Mouse (Mus musculus): ENCODE data around the gene Fgb. TPM values are rescaled to one million over a fixed set of nuclear protein-coding genes. Genes with fewer than 3 reads are reported as not detected.

Fgb gene
- polyA plus RNA-seq, 1 experiment = not detected

- 86% methylated on average over 5 of the region's 5 CpGs for WGBS
- H3K27ac ChIP-seq (ENCODE audit: insufficient read depth, low read length) = no peak overlapping the region
Observed at GRCm38 (mm10) chr3:83052102-83052501, 2.4 kb upstream of the Fgb start.

GRCm38 (mm10) chr3:83050661-83051060, 998 bp upstream of the Fgb start:
- DNase-seq (ENCODE audit: low read depth in 1 of 2, low spot score in 2 of 2) = no peak
- Histone ChIP-seq H3K36me3 (ENCODE audit: control insufficient read depth, insufficient read depth, low read length) (no peaks in the 10 kb centered on the region), H3K27me3 (ENCODE audit: control insufficient read depth, insufficient read depth, low read length) (no peaks in the 10 kb centered on the region), H3K4me3 (ENCODE audit: extremely low read depth, insufficient read depth, insufficient read length) (no peak overlapping the region), H3K4me1 (ENCODE audit: control insufficient read depth, insufficient read depth, insufficient read length) (no peaks in the 10 kb centered on the region), H3K27ac (ENCODE audit: insufficient read depth, low read length) (no peak overlapping the region)
- TF ChIP-seq CTCF (IDR thresholded peaks at IDR 0.05; ENCODE audit: extremely low read depth, insufficient read depth, insufficient read length, insufficient replicate concordance) (no peak), POLR2A (IDR thresholded peaks at IDR 0.05; ENCODE audit: low read depth, low read length) (no peak)
- WGBS = 84% methylated on average over 5 of the region's 5 CpGs

More at GRCm38 (mm10) chr3:83052102-83052501, 2.4 kb upstream of the Fgb start:
- TF ChIP-seq CTCF (IDR thresholded peaks at IDR 0.05; ENCODE audit: extremely low read depth, insufficient read depth, insufficient read length, insufficient replicate concordance) (no peak), POLR2A (IDR thresholded peaks at IDR 0.05; ENCODE audit: low read depth, low read length) (no peak)
- H3K36me3 ChIP-seq (ENCODE audit: control insufficient read depth, insufficient read depth, low read length) = no peaks in the 10 kb centered on the region
- no peak overlapping the region for H3K4me3 ChIP-seq (ENCODE audit: extremely low read depth, insufficient read depth, insufficient read length)
- peaks cover 2% of the 10 kb centered on the region; the same call in 1 of the 2 replicates for H3K4me1 ChIP-seq (ENCODE audit: control insufficient read depth, insufficient read depth, insufficient read length)
- H3K27me3 ChIP-seq (ENCODE audit: control insufficient read depth, insufficient read depth, low read length) = no peaks in the 10 kb centered on the region
- DNase-seq (ENCODE audit: low read depth in 1 of 2, low spot score in 2 of 2) = no peak

- H3K4me1 ChIP-seq (ENCODE audit: control insufficient read depth, insufficient read depth, insufficient read length) = no peaks in the 10 kb centered on the region
- H3K4me3 ChIP-seq (ENCODE audit: extremely low read depth, insufficient read depth, insufficient read length) = no peak overlapping the region
- 85% methylated on average over 11 of the region's 11 CpGs for WGBS
- TF ChIP-seq POLR2A (IDR thresholded peaks at IDR 0.05; ENCODE audit: low read depth, low read length) (no peak), CTCF (IDR thresholded peaks at IDR 0.05; ENCODE audit: extremely low read depth, insufficient read depth, insufficient read length, insufficient replicate concordance) (no peak)
- no peak for DNase-seq (ENCODE audit: low read depth in 1 of 2, low spot score in 2 of 2)
- H3K27me3 ChIP-seq (ENCODE audit: control insufficient read depth, insufficient read depth, low read length) = no peaks in the 10 kb centered on the region
- H3K27ac ChIP-seq (ENCODE audit: insufficient read depth, low read length) = no peak overlapping the region
- H3K36me3 ChIP-seq (ENCODE audit: control insufficient read depth, insufficient read depth, low read length) = no peaks in the 10 kb centered on the region
Observed at GRCm38 (mm10) chr3:83046649-83047048, 3.0 kb downstream of the Fgb start.

GRCm38 (mm10) chr3:83042451-83042850, 7.2 kb downstream of the Fgb start:
- TF ChIP-seq CTCF (IDR thresholded peaks at IDR 0.05; ENCODE audit: extremely low read depth, insufficient read depth, insufficient read length, insufficient replicate concordance) = no peak
- TF ChIP-seq POLR2A (IDR thresholded peaks at IDR 0.05; ENCODE audit: low read depth, low read length) = no peak
- Histone ChIP-seq H3K4me3 (ENCODE audit: extremely low read depth, insufficient read depth, insufficient read length) (no peak overlapping the region), H3K36me3 (ENCODE audit: control insufficient read depth, insufficient read depth, low read length) (no peaks in the 10 kb centered on the region), H3K4me1 (ENCODE audit: control insufficient read depth, insufficient read depth, insufficient read length) (no peaks in the 10 kb centered on the region), H3K27me3 (ENCODE audit: control insufficient read depth, insufficient read depth, low read length) (no peaks in the 10 kb centered on the region), H3K27ac (ENCODE audit: insufficient read depth, low read length) (no peak overlapping the region)
- 90% methylated on average over 5 of the region's 5 CpGs for WGBS
- DNase-seq (ENCODE audit: low read depth in 1 of 2, low spot score in 2 of 2) = no peak

GRCm38 (mm10) chr3:83039666-83040065, 10.0 kb downstream of the Fgb start:
- 86% methylated on average over 4 of the region's 4 CpGs for WGBS
- TF ChIP-seq CTCF (IDR thresholded peaks at IDR 0.05; ENCODE audit: extremely low read depth, insufficient read depth, insufficient read length, insufficient replicate concordance) (no peak), POLR2A (IDR thresholded peaks at IDR 0.05; ENCODE audit: low read depth, low read length) (no peak)
- no peak overlapping the region for H3K27ac ChIP-seq (ENCODE audit: insufficient read depth, low read length)

GRCm38 (mm10) chr3:83038865-83039264, 10.8 kb downstream of the Fgb start:
- H3K4me1 ChIP-seq (ENCODE audit: control insufficient read depth, insufficient read depth, insufficient read length) = no peaks in the 10 kb centered on the region
- no peak for DNase-seq (ENCODE audit: low read depth in 1 of 2, low spot score in 2 of 2)
- no peak overlapping the region for H3K4me3 ChIP-seq (ENCODE audit: extremely low read depth, insufficient read depth, insufficient read length)
- no peaks in the 10 kb centered on the region for H3K27me3 ChIP-seq (ENCODE audit: control insufficient read depth, insufficient read depth, low read length)
- H3K27ac ChIP-seq (ENCODE audit: insufficient read depth, low read length) = no peak overlapping the region
- no peak for TF ChIP-seq CTCF (IDR thresholded peaks at IDR 0.05; ENCODE audit: extremely low read depth, insufficient read depth, insufficient read length, insufficient replicate concordance)
- TF ChIP-seq POLR2A (IDR thresholded peaks at IDR 0.05; ENCODE audit: low read depth, low read length) = no peak
- H3K36me3 ChIP-seq (ENCODE audit: control insufficient read depth, insufficient read depth, low read length) = no peaks in the 10 kb centered on the region
- WGBS = 88% methylated on average over 2 of the region's 2 CpGs

More at GRCm38 (mm10) chr3:83039666-83040065, 10.0 kb downstream of the Fgb start:
- no peak for DNase-seq (ENCODE audit: low read depth in 1 of 2, low spot score in 2 of 2)
- Histone ChIP-seq H3K27me3 (ENCODE audit: control insufficient read depth, insufficient read depth, low read length) (no peaks in the 10 kb centered on the region), H3K4me3 (ENCODE audit: extremely low read depth, insufficient read depth, insufficient read length) (no peak overlapping the region), H3K4me1 (ENCODE audit: control insufficient read depth, insufficient read depth, insufficient read length) (no peaks in the 10 kb centered on the region), H3K36me3 (ENCODE audit: control insufficient read depth, insufficient read depth, low read length) (no peaks in the 10 kb centered on the region)

GRCm38 (mm10) chr3:83033801-83034200, 15.9 kb downstream of the Fgb start:
- 86% methylated on average over 8 of the region's 8 CpGs for WGBS
- Histone ChIP-seq H3K27me3 (ENCODE audit: control insufficient read depth, insufficient read depth, low read length) (no peaks in the 10 kb centered on the region), H3K27ac (ENCODE audit: insufficient read depth, low read length) (no peak overlapping the region), H3K36me3 (ENCODE audit: control insufficient read depth, insufficient read depth, low read length) (no peaks in the 10 kb centered on the region), H3K4me1 (ENCODE audit: control insufficient read depth, insufficient read depth, insufficient read length) (no peaks in the 10 kb centered on the region), H3K4me3 (ENCODE audit: extremely low read depth, insufficient read depth, insufficient read length) (no peak overlapping the region)
- TF ChIP-seq CTCF (IDR thresholded peaks at IDR 0.05; ENCODE audit: extremely low read depth, insufficient read depth, insufficient read length, insufficient replicate concordance) (no peak), POLR2A (IDR thresholded peaks at IDR 0.05; ENCODE audit: low read depth, low read length) (no peak)
- DNase-seq (ENCODE audit: low read depth in 1 of 2, low spot score in 2 of 2) = no peak

Data from spleen, adult 2 months (tissue).